Mouse (Mus musculus) embryonic facial prominence, embryonic 14.5 days (tissue): ENCODE measurements at regions not wholly inside any gene's neighbourhood (a gene's known extent, or its start where the extent isn't known, plus 50 kb on each side); places are given as distances from the start of the nearest gene placed in this dataset.
A peak's percentile ranks its signal among the peaks of the same experiment; 100 is the strongest.

Source experiments
- ATAC-seq: fragments of 200-750 bp; cut with Nextera tagmentation; 2 replicates; pipeline ENCODE4 v1.8.0; 2017; ENCODE audit warnings: low read depth, moderate number of reproducible peaks, moderate TSS enrichment
- DNase-seq: peaks from one replicate; pipeline ENCODE4 v3.0.0-alpha.2; 2015; ENCODE audit warnings: low spot score
- H3K27ac ChIP-seq: fragments of 300-500 bp; sonication (generic); replicated peaks from 2 replicates; pipeline ENCODE4 v1.5.1; 2014; ENCODE audit warnings: low read depth, mild to moderate bottlenecking, low read length, moderate library complexity
- H3K27me3 ChIP-seq: fragments of 300-500 bp; sonication (generic); replicated peaks from 2 replicates; pipeline ENCODE4 v1.6.1; 2014; ENCODE audit warnings: low read length; ENCODE audit not compliant: control insufficient read depth, insufficient read depth
- H3K36me3 ChIP-seq: fragments of 300-500 bp; sonication (generic); 2 replicates; pipeline ENCODE4 v1.6.1; 2014; ENCODE audit warnings: low read length, mixed read lengths; ENCODE audit not compliant: control insufficient read depth, insufficient read depth
- H3K4me1 ChIP-seq: fragments of 300-500 bp; sonication (generic); 2 replicates; pipeline ENCODE4 v1.6.1; 2014; ENCODE audit warnings: antibody characterized with exemption, low read length; ENCODE audit not compliant: control insufficient read depth, insufficient read depth
- H3K4me2 ChIP-seq: fragments of 300-500 bp; sonication (generic); 2 replicates; pipeline ENCODE4 v1.6.1; 2014; ENCODE audit warnings: low read depth, mild to moderate bottlenecking, low read length, moderate library complexity, mixed read lengths
- H3K4me3 ChIP-seq: fragments of 300-500 bp; sonication (generic); 2 replicates; pipeline ENCODE4 v1.5.1; 2014; ENCODE audit warnings: low read depth, mild to moderate bottlenecking, low read length
- H3K9ac ChIP-seq: fragments of 300-500 bp; sonication (generic); 2 replicates; pipeline ENCODE4 v1.6.1; 2014; ENCODE audit warnings: low read depth, mild to moderate bottlenecking, low read length, moderate library complexity, mixed read lengths
- H3K9me3 ChIP-seq: fragments of 300-500 bp; sonication (generic); 2 replicates; pipeline ENCODE4 v1.6.1; 2016; ENCODE audit warnings: low read length; ENCODE audit not compliant: control insufficient read depth
- WGBS: fragments of 180-500 bp; shearing (Covaris S2); extraction: QIAGEN DNeasy Blood & Tissue Kit; methylation state at CpG from one replicate; pipeline ENCODE4 v1.1.7; 2014; 5-methylcytosine and 5-hydroxymethylcytosine counted together

DNA sequence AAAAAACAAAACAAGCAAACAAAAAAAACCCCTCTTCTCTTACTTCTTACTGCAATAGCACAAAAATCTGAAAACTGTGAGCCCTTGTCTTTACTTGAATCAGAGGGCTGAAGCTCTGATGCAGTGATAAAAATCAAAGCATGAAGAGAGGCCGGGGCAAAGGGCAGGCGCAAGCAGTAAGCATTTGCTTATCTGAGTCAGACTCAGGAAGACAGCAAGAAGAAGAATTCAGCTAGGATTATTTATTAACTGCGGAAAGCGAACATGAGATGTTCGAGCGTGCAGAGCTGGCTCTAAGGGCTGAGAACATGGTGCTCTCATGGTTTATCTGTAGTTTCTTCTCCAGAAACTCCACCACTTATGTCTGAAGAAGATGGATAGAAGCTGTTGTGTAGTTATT, 163.4 kb upstream of the Sgcd start:
- WGBS = 74% methylated on average over 6 of the region's 6 CpGs

GRCm38 (mm10) chr11:48133335-48133734, 144.6 kb upstream of the Sgcd start:
- DNase-seq (no peak), ATAC-seq (no peak)
- no peaks in the 10 kb centered on the region for H3K4me1 ChIP-seq
- H3K9me3 ChIP-seq = no peaks in the 10 kb centered on the region
- H3K36me3 ChIP-seq = no peaks in the 10 kb centered on the region
- H3K27ac ChIP-seq = no peak overlapping the region
- H3K9ac ChIP-seq = no peak overlapping the region
- no peak overlapping the region for H3K4me2 ChIP-seq
- H3K4me3 ChIP-seq = no peak overlapping the region
- no peaks in the 10 kb centered on the region for H3K27me3 ChIP-seq

More for the DNA sequence above, 163.4 kb upstream of the Sgcd start:
- H3K4me1 ChIP-seq = no peaks in the 10 kb centered on the region
- no peaks in the 10 kb centered on the region for H3K36me3 ChIP-seq
- no peak overlapping the region for H3K4me2 ChIP-seq
- no peaks in the 10 kb centered on the region for H3K27me3 ChIP-seq
- no peak for ATAC-seq
- no peak for DNase-seq
- no peaks in the 10 kb centered on the region for H3K9me3 ChIP-seq
- H3K9ac ChIP-seq = no peak overlapping the region
- H3K27ac ChIP-seq = no peak overlapping the region
- H3K4me3 ChIP-seq = no peak overlapping the region

- Histone ChIP-seq H3K27ac (no peak overlapping the region), H3K9ac (no peak overlapping the region), H3K9me3 (no peaks in the 10 kb centered on the region), H3K27me3 (no peaks in the 10 kb centered on the region), H3K4me1 (no peaks in the 10 kb centered on the region), H3K4me3 (no peak overlapping the region), H3K36me3 (no peaks in the 10 kb centered on the region), H3K4me2 (no peak overlapping the region)
- ATAC-seq (no peak), DNase-seq (no peak)
- 84% methylated on average over 3 of the region's 3 CpGs for WGBS
These were observed 109.3 kb upstream of the Sgcd start for GRCm38 (mm10) chr11:48098063-48098462.

GRCm38 (mm10) chr11:48097455-48097854, 108.7 kb upstream of the Sgcd start:
- Histone ChIP-seq H3K27ac (no peak overlapping the region), H3K27me3 (no peaks in the 10 kb centered on the region), H3K4me2 (no peak overlapping the region), H3K9me3 (no peaks in the 10 kb centered on the region), H3K9ac (no peak overlapping the region), H3K4me1 (no peaks in the 10 kb centered on the region), H3K4me3 (no peak overlapping the region), H3K36me3 (no peaks in the 10 kb centered on the region)
- DNase-seq (no peak), ATAC-seq (no peak)
- 89% methylated on average over 6 of the region's 6 CpGs for WGBS

DNA sequence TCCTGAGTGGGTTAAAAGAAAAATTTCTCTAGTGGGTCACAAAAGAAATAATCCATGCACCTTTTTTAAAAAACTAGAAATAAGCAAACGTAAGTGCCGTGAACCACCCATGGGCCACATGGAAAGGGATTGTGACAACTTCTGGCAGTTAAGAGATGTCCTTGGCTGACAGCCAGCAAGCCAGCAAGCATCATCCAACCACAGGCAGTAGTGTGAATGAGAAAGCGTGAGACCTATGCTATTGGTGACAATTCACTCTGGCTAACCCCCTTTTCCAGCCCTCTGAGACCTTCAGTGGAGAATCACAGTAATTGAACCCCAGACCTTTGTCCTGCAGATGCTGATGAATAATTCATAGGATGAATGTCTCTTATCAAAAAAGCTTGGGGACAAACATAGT, 78.3 kb upstream of the Sgcd start:
- Histone ChIP-seq H3K36me3 (no peaks in the 10 kb centered on the region), H3K27ac (no peak overlapping the region), H3K4me1 (no peaks in the 10 kb centered on the region), H3K9me3 (no peaks in the 10 kb centered on the region), H3K27me3 (no peaks in the 10 kb centered on the region), H3K9ac (no peak overlapping the region), H3K4me3 (no peak overlapping the region), H3K4me2 (no peak overlapping the region)
- no peak for ATAC-seq
- peak; percentile 21 for DNase-seq
- 69% methylated on average over 3 of the region's 3 CpGs for WGBS

GRCm38 (mm10) chr11:48063719-48064118, 75.0 kb upstream of the Sgcd start:
- Histone ChIP-seq H3K4me2 (no peak overlapping the region), H3K4me3 (no peak overlapping the region), H3K27me3 (no peaks in the 10 kb centered on the region), H3K9ac (no peak overlapping the region), H3K4me1 (no peaks in the 10 kb centered on the region), H3K36me3 (no peaks in the 10 kb centered on the region), H3K27ac (no peak overlapping the region), H3K9me3 (no peaks in the 10 kb centered on the region)
- DNase-seq = no peak
- ATAC-seq = no peak
- WGBS = 87% methylated on average over 9 of the region's 9 CpGs

DNA sequence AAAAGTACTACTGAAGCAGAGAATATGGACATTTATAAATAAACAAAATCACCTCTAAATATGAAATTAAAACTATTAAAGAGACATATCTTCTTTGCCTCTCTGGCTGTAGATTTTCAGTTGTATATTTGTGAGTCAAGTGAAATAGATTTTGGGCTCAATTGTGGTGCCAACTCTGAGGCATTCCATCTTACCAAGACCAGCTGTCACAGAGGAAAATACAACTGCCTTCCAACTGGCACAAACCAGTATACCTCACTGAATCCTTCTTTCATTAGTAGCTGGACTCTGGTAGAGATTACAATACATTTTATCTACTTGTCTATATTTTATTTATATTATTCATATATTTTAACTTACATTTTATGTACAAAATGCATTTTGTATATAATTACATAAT, 72.7 kb upstream of the Sgcd start:
- no peak overlapping the region for H3K4me2 ChIP-seq
- DNase-seq (no peak), ATAC-seq (no peak)
- no peaks in the 10 kb centered on the region for H3K36me3 ChIP-seq
- H3K27me3 ChIP-seq = no peaks in the 10 kb centered on the region
- no peak overlapping the region for H3K9ac ChIP-seq
- H3K4me1 ChIP-seq = no peaks in the 10 kb centered on the region
- no peaks in the 10 kb centered on the region for H3K9me3 ChIP-seq
- H3K4me3 ChIP-seq = no peak overlapping the region
- no peak overlapping the region for H3K27ac ChIP-seq

DNA sequence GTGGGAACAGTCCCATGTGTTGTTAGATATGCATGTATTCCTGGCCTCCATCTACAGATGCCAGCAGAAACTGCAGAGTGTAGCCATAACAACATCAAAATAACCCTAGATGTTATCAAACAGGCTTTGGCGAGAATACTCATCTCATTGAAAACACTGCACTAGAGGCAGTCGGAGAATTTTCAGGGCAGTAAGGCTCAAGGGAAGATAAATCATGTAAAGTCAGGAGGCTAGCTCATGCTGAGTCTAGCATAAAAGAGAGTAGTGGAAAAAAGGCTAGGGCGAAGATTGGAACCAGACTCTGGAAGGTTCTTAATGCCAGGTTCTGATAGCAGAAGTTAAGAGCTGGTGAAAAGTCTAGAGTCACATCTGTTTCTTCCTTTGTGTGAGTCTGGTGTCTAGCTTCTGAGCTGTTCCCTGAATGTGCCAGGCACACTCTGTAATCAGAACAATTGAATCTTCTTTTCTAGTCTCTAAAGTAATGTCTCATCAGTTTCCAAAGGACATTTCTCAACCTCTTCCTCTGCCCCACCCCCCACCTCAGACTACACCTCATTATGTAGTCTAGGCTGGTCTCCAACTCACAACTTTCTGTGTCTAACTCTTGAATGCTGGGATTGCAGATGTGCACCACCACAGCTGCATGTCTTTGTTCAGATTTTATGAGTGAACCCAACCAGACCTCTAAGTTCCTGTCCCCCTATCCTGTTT, 62.5 kb upstream of the Sgcd start:
- no peak overlapping the region for H3K9ac ChIP-seq
- H3K27me3 ChIP-seq = no peaks in the 10 kb centered on the region
- H3K4me1 ChIP-seq = no peaks in the 10 kb centered on the region
- H3K4me3 ChIP-seq = no peak overlapping the region
- WGBS = 78% methylated on average over 3 of the region's 3 CpGs
- H3K27ac ChIP-seq = no peak overlapping the region
- H3K9me3 ChIP-seq = no peaks in the 10 kb centered on the region
- DNase-seq = peak; percentile 3
- H3K36me3 ChIP-seq = no peaks in the 10 kb centered on the region
- no peak for ATAC-seq
- no peak overlapping the region for H3K4me2 ChIP-seq

GRCm38 (mm10) chr11:48048311-48048710, 59.5 kb upstream of the Sgcd start:
- 82% methylated on average over 1 of the region's 1 CpGs for WGBS
- no peak overlapping the region for H3K4me2 ChIP-seq
- no peak for DNase-seq
- no peak for ATAC-seq
- no peaks in the 10 kb centered on the region for H3K27me3 ChIP-seq
- H3K27ac ChIP-seq = no peak overlapping the region
- no peaks in the 10 kb centered on the region for H3K36me3 ChIP-seq
- H3K4me3 ChIP-seq = no peak overlapping the region
- no peak overlapping the region for H3K9ac ChIP-seq
- H3K9me3 ChIP-seq = no peaks in the 10 kb centered on the region
- H3K4me1 ChIP-seq = no peaks in the 10 kb centered on the region
